Mouse (Mus musculus): ENCODE results near the gene Clec2e. TPM values are rescaled to one million over a fixed set of nuclear protein-coding genes. Genes with fewer than 3 reads are reported as not detected.

Gene Clec2e
- total and polyA plus RNA-seq, 2 experiments from 2014 or later: not detected

DNA sequence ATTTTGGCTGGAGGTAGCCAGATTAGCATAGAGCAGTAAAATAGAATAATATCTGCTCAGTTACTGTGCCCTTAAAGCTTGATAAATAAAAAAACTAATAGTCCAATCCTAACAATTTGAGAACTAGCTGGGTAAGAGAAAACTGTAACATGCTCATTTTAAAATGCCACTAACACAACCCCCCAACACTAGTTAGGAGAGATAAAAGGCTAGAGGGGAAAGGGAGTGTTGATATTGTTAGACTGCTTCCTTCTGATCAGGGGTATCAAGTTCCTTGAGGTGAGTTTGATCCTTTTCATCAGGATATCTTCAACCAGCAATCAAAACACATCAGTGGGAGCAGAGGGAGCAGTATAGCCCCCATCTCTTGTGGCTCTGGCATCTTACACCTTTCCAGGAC is 58.2 kb downstream of the Clec2e start:
- Histone ChIP-seq H3K27ac (ENCODE audit: low read depth, low read length) (no peak overlapping the region), H3K9me3 (ENCODE audit: low read length) (no peaks in the 10 kb centered on the region), H3K27me3 (ENCODE audit: insufficient read depth, low read length) (no peaks in the 10 kb centered on the region), H3K36me3 (ENCODE audit: insufficient read depth, low read length) (no peaks in the 10 kb centered on the region), H3K4me3 (ENCODE audit: low read depth, low read length) (no peak overlapping the region), H3K4me1 (ENCODE audit: insufficient read depth, low read length) (no peaks in the 10 kb centered on the region), H3K4me2 (ENCODE audit: low read depth, low read length, poor library complexity, severe bottlenecking) (no peak overlapping the region), H3K9ac (replicated peaks; ENCODE audit: low read length, poor library complexity, severe bottlenecking) (no peak overlapping the region)
- TF ChIP-seq CTCF (IDR thresholded peaks at IDR 0.05): no peak
- DNase-seq (ENCODE audit: low spot score): no peak
- no peak for ATAC-seq (ENCODE audit: low FRiP score)

Other genes with a start within 250 kb of the Clec2e start
- gene Clec2i, start 213.3 kb downstream of the Clec2e start, total RNA-seq (2014; rRNA removed): 0.42 TPM in 1 of 2 replicates, not detected in the other
- gene Clec2i, start 213.3 kb downstream of the Clec2e start, polyA plus RNA-seq (2015; fragmentation: Nextera tagmentation; extraction: Ambion mirVana): not detected in 2 replicates
- gene BC035044, start 209.8 kb downstream of the Clec2e start, total RNA-seq (2014; rRNA removed): 0.19 and 0.38 TPM in 2 replicates
- 0.29 and 0.41 TPM in 2 replicates for gene BC035044, start 209.8 kb downstream of the Clec2e start, polyA plus RNA-seq (2015; fragmentation: Nextera tagmentation; extraction: Ambion mirVana)
- gene Clec2g, start 166.5 kb downstream of the Clec2e start, total RNA-seq (2014; rRNA removed): not detected in 2 replicates
- gene Clec2g, start 166.5 kb downstream of the Clec2e start, polyA plus RNA-seq (2015; fragmentation: Nextera tagmentation; extraction: Ambion mirVana): not detected in 2 replicates
- 0.19 and 0.93 TPM in 2 replicates for gene Klrb1f, start 55.0 kb downstream of the Clec2e start, total RNA-seq (2014; rRNA removed)
- gene Klrb1f, start 55.0 kb downstream of the Clec2e start, polyA plus RNA-seq (2015; fragmentation: Nextera tagmentation; extraction: Ambion mirVana): 0.42 and 0.46 TPM in 2 replicates
- 11.0 and 12.9 TPM in 2 replicates for gene Clec2d, start 79.7 kb upstream of the Clec2e start, total RNA-seq (2014; rRNA removed)
- gene Clec2d, start 79.7 kb upstream of the Clec2e start, polyA plus RNA-seq (2015; fragmentation: Nextera tagmentation; extraction: Ambion mirVana): 0.13 TPM in 1 of 2 replicates, not detected in the other
- not detected in 2 replicates for gene Cd69, start 174.5 kb upstream of the Clec2e start, total RNA-seq (2014; rRNA removed)
- not detected in 2 replicates for gene Cd69, start 174.5 kb upstream of the Clec2e start, polyA plus RNA-seq (2015; fragmentation: Nextera tagmentation; extraction: Ambion mirVana)
- not detected in 2 replicates for gene 4922502D21Rik, start 230.9 kb upstream of the Clec2e start, total RNA-seq (2014; rRNA removed)
- not detected in 2 replicates for gene 4922502D21Rik, start 230.9 kb upstream of the Clec2e start, polyA plus RNA-seq (2015; fragmentation: Nextera tagmentation; extraction: Ambion mirVana)
- 0.33 TPM in 1 of 2 replicates, not detected in the other for gene Clec12a, start 241.8 kb upstream of the Clec2e start, total RNA-seq (2014; rRNA removed)
- 0.29 and 0.49 TPM in 2 replicates for gene Clec12a, start 241.8 kb upstream of the Clec2e start, polyA plus RNA-seq (2015; fragmentation: Nextera tagmentation; extraction: Ambion mirVana)